Mouse (Mus musculus) spleen, adult 2 months (tissue): ENCODE results near the gene Pitpnc1. TPM values are rescaled to one million over a fixed set of nuclear protein-coding genes. Genes with fewer than 3 reads are reported as not detected.

Source experiments
- DNase-seq, 2 experiments: peaks; one replicate each; pipeline versions ENCODE4 v3.0.0 to v3.0.0-alpha.2; 2012 to 2021; ENCODE audit warnings: low spot score in 2 of 2, low read depth in 1 of 2
- H3K27ac ChIP-seq: fragments of 200-500 bp; 2 replicates; pipeline ENCODE4 v1.5.1; 2012; ENCODE audit warnings: low read length, inconsistent platforms; ENCODE audit not compliant: insufficient read depth
- H3K27me3 ChIP-seq: fragments of 200-500 bp; 2 replicates; pipeline ENCODE4 v1.6.1; 2012; ENCODE audit warnings: mild to moderate bottlenecking, moderate library complexity, low read length, inconsistent platforms; ENCODE audit not compliant: control insufficient read depth, insufficient read depth
- H3K36me3 ChIP-seq: fragments of 200-500 bp; 2 replicates; pipeline ENCODE4 v1.6.1; 2012; ENCODE audit warnings: mild to moderate bottlenecking, low read length, inconsistent platforms; ENCODE audit not compliant: control insufficient read depth, insufficient read depth
- H3K4me1 ChIP-seq: fragments of 200-500 bp; 2 replicates; pipeline ENCODE4 v1.6.1; 2011; ENCODE audit warnings: inconsistent platforms; ENCODE audit not compliant: control insufficient read depth, insufficient read depth, insufficient read length
- H3K4me3 ChIP-seq: fragments of 200-500 bp; 2 replicates; pipeline ENCODE4 v1.5.1; 2011; ENCODE audit warnings: mild to moderate bottlenecking, inconsistent platforms; ENCODE audit not compliant: insufficient read depth, insufficient read length; ENCODE audit errors: extremely low read depth
- CTCF ChIP-seq: fragments of 200-500 bp; IDR thresholded peaks from 2 replicates; pipeline ENCODE4 v1.5.1; 2011; ENCODE audit warnings: mild to moderate bottlenecking, inconsistent platforms; ENCODE audit not compliant: insufficient read depth, insufficient read length, insufficient replicate concordance; ENCODE audit errors: extremely low read depth
- POLR2A ChIP-seq: fragments of 200-500 bp; IDR thresholded peaks from 2 replicates; pipeline ENCODE4 v1.6.1; 2011; ENCODE audit warnings: low read depth, low read length, inconsistent platforms
- WGBS: fragments of 180-500 bp; shearing (Covaris S2); methylation state at CpG from one replicate; pipeline ENCODE4 v1.1.7; 2018; 5-methylcytosine and 5-hydroxymethylcytosine counted together
- polyA plus RNA-seq: library from polyadenylated mRNA; depleted of rRNA; stranded (reverse); fragments of >200 nt; gene quantifications from 2 replicates; pipeline ENCODE4 v1.2.3, GENCODE M21; 2012

Gene Pitpnc1
- polyA plus RNA-seq, 1 experiment = 6.4 TPM

- Histone ChIP-seq H3K27ac (no peak overlapping the region), H3K36me3 (no peaks in the 10 kb centered on the region), H3K27me3 (no peaks in the 10 kb centered on the region), H3K4me3 (no peak overlapping the region), H3K4me1 (no peaks in the 10 kb centered on the region)
- no peak for DNase-seq
- TF ChIP-seq CTCF (no peak), POLR2A (no peak)
- 89% methylated on average over 11 of the region's 11 CpGs for WGBS
Measured at GRCm38 (mm10) chr11:107201773-107202172, 268.7 kb downstream of the Pitpnc1 start.

GRCm38 (mm10) chr11:107199281-107199680, 271.2 kb downstream of the Pitpnc1 start:
- TF ChIP-seq POLR2A = no peak
- TF ChIP-seq CTCF = no peak
- WGBS = 77% methylated on average over 5 of the region's 5 CpGs
- Histone ChIP-seq H3K36me3 (no peaks in the 10 kb centered on the region), H3K4me3 (no peak overlapping the region), H3K27me3 (no peaks in the 10 kb centered on the region), H3K27ac (no peak overlapping the region), H3K4me1 (no peaks in the 10 kb centered on the region)
- DNase-seq = no peak

GRCm38 (mm10) chr11:107195334-107195733, 275.2 kb downstream of the Pitpnc1 start:
- TF ChIP-seq CTCF (no peak), POLR2A (no peak)
- WGBS = 81% methylated on average over 2 of the region's 2 CpGs
- H3K27ac ChIP-seq = no peak overlapping the region
- H3K36me3 ChIP-seq = no peaks in the 10 kb centered on the region
- no peaks in the 10 kb centered on the region for H3K27me3 ChIP-seq
- H3K4me3 ChIP-seq = no peak overlapping the region
- DNase-seq = no peak
- no peaks in the 10 kb centered on the region for H3K4me1 ChIP-seq

GRCm38 (mm10) chr11:107190376-107190775, 280.1 kb downstream of the Pitpnc1 start:
- 78% methylated on average over 2 of the region's 2 CpGs for WGBS
- DNase-seq = no peak

GRCm38 (mm10) chr11:107188565-107189552, 281.6 kb downstream of the Pitpnc1 start, which contains the start of gene Nol11:
Gene Nol11, minus strand, starts transcription at chr11:107189381.
- DNase-seq = peak; percentile 97
- H3K27me3 ChIP-seq = no peaks in the 10 kb centered on the region
- WGBS = under 1% methylated on average over 62 of the region's 62 CpGs
- peak within 1 kb of the TSS; percentile 27; the same call in 1 of the 2 replicates for H3K27ac ChIP-seq
- H3K4me1 ChIP-seq = peaks cover 6% of the 10 kb centered on the region; the same call in 1 of the 2 replicates
- TF ChIP-seq CTCF (peak; percentile 98), POLR2A (no peak; the same call in 1 of the 2 replicates)
- H3K4me3 ChIP-seq = peak within 1 kb of the TSS; percentile 100
- peaks cover 13% of the 10 kb centered on the region for H3K36me3 ChIP-seq

More at GRCm38 (mm10) chr11:107190376-107190775, 280.1 kb downstream of the Pitpnc1 start:
- Histone ChIP-seq H3K27ac (no peak overlapping the region), H3K4me1 (peaks cover 6% of the 10 kb centered on the region; the same call in 1 of the 2 replicates), H3K36me3 (peaks cover 2% of the 10 kb centered on the region; the same call in 1 of the 2 replicates), H3K4me3 (no peak overlapping the region), H3K27me3 (no peaks in the 10 kb centered on the region)
- TF ChIP-seq CTCF (no peak), POLR2A (no peak)

GRCm38 (mm10) chr11:107183777-107184176, 286.7 kb downstream of the Pitpnc1 start:
- Histone ChIP-seq H3K36me3 (peaks cover 29% of the 10 kb centered on the region), H3K4me3 (no peak overlapping the region), H3K4me1 (peaks cover 6% of the 10 kb centered on the region; the same call in 1 of the 2 replicates), H3K27ac (no peak overlapping the region), H3K27me3 (no peaks in the 10 kb centered on the region)
- WGBS = 94% methylated on average over 8 of the region's 8 CpGs
- TF ChIP-seq POLR2A (no peak), CTCF (no peak)
- no peak for DNase-seq
